Mouse (Mus musculus) limb, embryonic 15.5 days (tissue): ENCODE results near the gene Rps26. TPM values are rescaled to one million over a fixed set of nuclear protein-coding genes. Genes with fewer than 3 reads are reported as not detected.
A peak's percentile ranks its signal among the peaks of the same experiment; 100 is the strongest.

Source experiments
- ATAC-seq: fragments of 200-750 bp; cut with Nextera tagmentation; 2 replicates; pipeline ENCODE4 v1.8.0; 2017; ENCODE audit warnings: low read depth, moderate TSS enrichment; ENCODE audit not compliant: insufficient number of reproducible peaks, low FRiP score, low TSS enrichment
- H3K27ac ChIP-seq: fragments of 300-500 bp; sonication (generic); 2 replicates; pipeline ENCODE4 v1.5.1; 2015; ENCODE audit warnings: moderate library complexity, mild to moderate bottlenecking, inconsistent platforms
- H3K27me3 ChIP-seq: fragments of 300-500 bp; sonication (generic); 2 replicates; pipeline ENCODE4 v1.6.1; 2015; ENCODE audit warnings: inconsistent platforms
- H3K36me3 ChIP-seq: fragments of 300-500 bp; sonication (generic); 2 replicates; pipeline ENCODE4 v1.6.1; 2015; ENCODE audit warnings: inconsistent platforms
- H3K4me1 ChIP-seq: fragments of 300-500 bp; sonication (generic); 2 replicates; pipeline ENCODE4 v1.6.1; 2015; ENCODE audit warnings: inconsistent platforms
- H3K4me2 ChIP-seq: fragments of 300-500 bp; sonication (generic); 2 replicates; pipeline ENCODE4 v1.6.1; 2015; ENCODE audit warnings: mild to moderate bottlenecking, inconsistent platforms
- H3K4me3 ChIP-seq: fragments of 300-500 bp; sonication (generic); 2 replicates; pipeline ENCODE4 v1.5.1; 2015; ENCODE audit warnings: mild to moderate bottlenecking, inconsistent platforms
- H3K9ac ChIP-seq: fragments of 300-500 bp; sonication (generic); 2 replicates; pipeline ENCODE4 v1.6.1; 2015; ENCODE audit warnings: inconsistent platforms
- H3K9me3 ChIP-seq: fragments of 300-500 bp; sonication (generic); 2 replicates; pipeline ENCODE4 v1.6.1; 2016; ENCODE audit warnings: inconsistent platforms
- WGBS: fragments of 180-500 bp; shearing (Covaris S2); methylation state at CpG from one replicate; pipeline ENCODE4 v1.1.7; 2015; 5-methylcytosine and 5-hydroxymethylcytosine counted together
- polyA plus RNA-seq: library from polyadenylated mRNA; unstranded; fragments of >200 nt; fragmentation: Nextera tagmentation; extraction: Ambion mirVana; gene quantifications from 2 replicates; pipeline ENCODE4 v1.2.1, GENCODE M21; 2015

Gene Rps26
- polyA plus RNA-seq, 1 experiment from 2014 or later, result 840 TPM

DNA sequence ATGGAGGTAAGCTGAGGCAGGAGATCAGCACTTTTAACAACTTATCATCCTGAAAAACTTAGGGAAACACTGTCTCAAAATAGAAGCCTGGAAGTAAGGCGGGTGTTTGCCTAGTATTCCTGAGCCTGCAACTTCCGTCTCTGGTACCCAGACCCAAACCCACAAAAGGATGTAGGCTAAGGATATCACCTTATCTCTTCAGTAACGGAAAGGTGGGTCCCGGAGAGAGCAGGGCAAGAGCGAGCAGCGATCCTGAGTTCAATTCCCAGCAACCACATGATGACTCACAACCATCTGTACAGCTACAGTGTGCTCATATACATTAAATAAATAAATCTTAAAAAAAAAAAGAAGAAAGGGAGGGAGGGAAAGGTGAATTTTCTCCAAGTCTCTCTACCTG lies 35.1 kb downstream of the Rps26 start:
- Histone ChIP-seq H3K36me3 (no peaks in the 10 kb centered on the region), H3K4me2 (no peak overlapping the region)
- 84% methylated on average over 6 of the region's 6 CpGs for WGBS

DNA sequence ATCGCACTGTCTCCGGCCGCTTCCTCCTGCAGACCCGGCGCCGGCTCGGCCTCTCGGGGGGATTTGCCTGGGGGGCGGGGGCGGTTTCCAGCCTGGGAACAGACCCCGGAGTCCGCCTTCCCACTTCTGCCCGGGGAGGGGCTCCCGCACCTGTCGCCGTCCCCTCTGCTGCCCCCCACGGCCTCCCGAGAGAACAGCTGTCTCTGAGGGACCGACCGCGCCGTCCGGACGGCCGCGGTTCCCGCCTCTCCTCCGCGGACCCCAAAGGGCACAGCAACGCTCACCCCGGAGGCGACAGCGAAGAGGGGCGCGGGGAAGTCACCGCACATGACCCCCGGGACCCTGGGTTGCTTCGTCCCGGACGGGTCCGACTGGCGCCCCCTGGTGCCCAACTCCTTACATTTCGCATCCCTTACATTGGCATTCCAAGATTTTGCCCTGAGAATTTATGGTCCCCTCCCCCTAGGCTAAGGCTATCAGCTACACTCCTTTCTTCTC lies 36.3 kb downstream of the Rps26 start:
- Histone ChIP-seq H3K9ac (0 out of 2 replicates have a peak overlapping the region, but pooled peaks have one; percentile 35), H3K27ac (peak overlapping the region; percentile 91), H3K9me3 (no peaks in the 10 kb centered on the region), H3K4me3 (peak overlapping the region; percentile 64), H3K4me1 (peaks cover 32% of the 10 kb centered on the region), H3K27me3 (peaks cover 40% of the 10 kb centered on the region), H3K4me2 (peak overlapping the region; percentile 98), H3K36me3 (no peaks in the 10 kb centered on the region)
- 0% methylated on average over 41 of the region's 43 CpGs for WGBS
- peak; percentile 25; the same call in 1 of the 2 replicates for ATAC-seq

More for the DNA sequence above, 35.1 kb downstream of the Rps26 start:
- no peak overlapping the region for H3K27ac ChIP-seq
- no peak overlapping the region for H3K9ac ChIP-seq
- H3K9me3 ChIP-seq, result no peaks in the 10 kb centered on the region
- H3K4me1 ChIP-seq, result peaks cover 30% of the 10 kb centered on the region
- no peak for ATAC-seq
- no peak overlapping the region for H3K4me3 ChIP-seq
- H3K27me3 ChIP-seq, result peaks cover 33% of the 10 kb centered on the region

DNA sequence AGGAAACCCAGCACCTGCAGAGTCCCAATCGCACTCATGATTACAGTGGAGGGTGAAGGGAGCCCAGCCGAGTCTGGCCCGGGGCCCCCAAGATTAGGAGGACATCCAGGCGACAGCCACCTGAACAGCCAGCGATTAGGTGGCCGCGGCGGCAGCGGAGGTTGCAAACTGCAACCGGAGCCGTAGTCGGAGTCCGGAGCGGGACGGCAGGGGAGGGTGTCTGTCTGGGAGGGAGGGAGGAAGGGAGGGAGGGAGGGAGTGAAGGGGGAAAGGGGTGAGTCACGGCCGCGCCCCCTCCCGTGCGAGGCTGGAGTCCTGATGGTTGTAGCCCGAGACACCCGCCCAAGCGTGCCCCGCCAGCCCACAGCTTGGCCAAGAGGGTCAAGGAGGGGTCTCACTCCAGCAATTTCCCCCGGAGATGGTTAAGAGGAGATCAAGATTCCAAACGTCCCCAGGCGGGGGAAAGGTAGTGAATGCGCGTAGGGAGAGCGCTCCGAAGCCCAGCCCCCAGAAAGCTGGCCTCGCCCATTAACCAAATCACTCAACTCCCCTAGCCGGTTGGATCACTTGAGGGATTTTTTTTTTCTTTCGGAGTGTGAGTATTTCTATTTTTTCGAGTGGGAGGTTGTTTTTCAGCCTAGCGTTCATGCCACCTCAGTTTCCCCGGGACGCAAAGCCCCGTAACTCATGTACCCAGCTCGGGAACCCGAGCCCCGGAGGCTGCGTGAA lies 36.9 kb downstream of the Rps26 start, which contains the start of gene Erbb3:
Gene Erbb3 (minus strand): TSS at position 189 of the 729 bp plus-strand sequence.
- Histone ChIP-seq H3K4me2 (peak within 1 kb of the TSS; percentile 98), H3K9ac (peak within 1 kb of the TSS; percentile 35), H3K4me1 (peaks cover 32% of the 10 kb centered on the region), H3K27ac (peak within 1 kb of the TSS; percentile 91), H3K27me3 (peaks cover 44% of the 10 kb centered on the region), H3K4me3 (peak within 1 kb of the TSS; percentile 64), H3K9me3 (no peaks in the 10 kb centered on the region), H3K36me3 (no peaks in the 10 kb centered on the region)
- ATAC-seq, result peak; percentile 62; the same call in 1 of the 2 replicates
- WGBS, result under 1% methylated on average over 41 of the region's 43 CpGs

DNA sequence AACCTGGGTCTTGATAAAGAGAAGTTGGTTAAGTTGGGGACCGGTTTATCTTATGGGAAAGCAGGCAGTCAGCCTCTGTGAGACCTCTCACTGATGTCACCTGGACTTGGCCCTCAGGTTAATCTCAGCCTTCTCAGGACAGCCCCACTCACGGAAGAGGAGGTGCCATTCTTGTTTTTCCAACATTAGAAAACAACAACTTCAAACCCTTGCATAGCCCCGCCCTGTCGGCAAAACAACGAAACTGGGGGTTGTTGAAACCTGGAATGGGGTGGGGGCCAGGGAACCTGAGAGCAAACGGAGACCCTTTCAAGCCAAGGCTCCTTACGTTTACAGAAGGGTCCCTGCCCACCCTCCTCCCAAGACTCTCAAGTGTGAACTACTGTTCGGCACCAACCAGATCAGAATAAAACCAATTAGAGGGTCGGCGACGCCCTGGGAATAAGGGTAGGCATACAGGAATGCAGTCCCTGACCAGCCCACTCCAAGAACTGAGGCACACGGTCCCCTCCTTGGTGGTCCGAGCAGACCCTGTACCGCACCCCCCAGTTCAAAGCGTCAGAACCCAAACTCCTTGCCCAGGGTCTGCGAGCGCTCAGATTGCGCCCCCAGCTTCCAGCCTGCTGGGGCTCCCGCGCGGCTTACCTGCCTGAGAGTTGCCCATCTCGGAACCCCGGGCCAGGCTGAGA lies 37.6 kb downstream of the Rps26 start:
- no peak for ATAC-seq
- Histone ChIP-seq H3K27ac (peak overlapping the region; percentile 91), H3K27me3 (peaks cover 50% of the 10 kb centered on the region)

DNA sequence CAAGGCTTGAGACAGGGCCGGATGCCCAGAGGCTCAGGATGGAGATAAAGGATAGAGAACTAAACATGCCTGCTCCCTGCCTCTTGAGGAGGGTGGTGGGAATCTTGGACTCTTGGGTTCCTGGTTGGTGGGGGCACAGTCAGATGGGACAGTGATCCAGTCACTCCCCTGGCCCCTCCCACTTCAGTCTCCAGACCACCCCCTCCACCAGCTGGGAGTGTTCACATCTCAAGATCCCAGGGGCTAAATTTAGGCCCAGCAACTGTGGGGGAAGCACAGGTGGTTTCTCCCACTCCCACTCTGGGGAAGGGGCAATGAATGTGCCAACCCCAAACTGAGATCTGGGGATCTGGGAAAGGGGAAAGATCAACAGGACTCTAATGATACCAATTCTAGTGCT lies 38.4 kb downstream of the Rps26 start:
- 18% methylated on average over 1 of the region's 1 CpGs for WGBS
- peak overlapping the region; percentile 91 for H3K27ac ChIP-seq
- no peaks in the 10 kb centered on the region for H3K36me3 ChIP-seq
- H3K27me3 ChIP-seq, result peaks cover 51% of the 10 kb centered on the region
- H3K9ac ChIP-seq, result no peak overlapping the region
- peak overlapping the region; percentile 64 for H3K4me3 ChIP-seq
- ATAC-seq, result no peak; the same call in 1 of the 2 replicates
- peaks cover 41% of the 10 kb centered on the region for H3K4me1 ChIP-seq
- H3K9me3 ChIP-seq, result no peaks in the 10 kb centered on the region
- peak overlapping the region; percentile 98 for H3K4me2 ChIP-seq

More for the DNA sequence above, 37.6 kb downstream of the Rps26 start:
- H3K9me3 ChIP-seq, result no peaks in the 10 kb centered on the region
- peak overlapping the region; percentile 98 for H3K4me2 ChIP-seq
- WGBS, result 2% methylated on average over 23 of the region's 23 CpGs
- peaks cover 36% of the 10 kb centered on the region for H3K4me1 ChIP-seq
- H3K36me3 ChIP-seq, result no peaks in the 10 kb centered on the region
- peak overlapping the region; percentile 64 for H3K4me3 ChIP-seq
- H3K9ac ChIP-seq, result peak overlapping the region; percentile 35

DNA sequence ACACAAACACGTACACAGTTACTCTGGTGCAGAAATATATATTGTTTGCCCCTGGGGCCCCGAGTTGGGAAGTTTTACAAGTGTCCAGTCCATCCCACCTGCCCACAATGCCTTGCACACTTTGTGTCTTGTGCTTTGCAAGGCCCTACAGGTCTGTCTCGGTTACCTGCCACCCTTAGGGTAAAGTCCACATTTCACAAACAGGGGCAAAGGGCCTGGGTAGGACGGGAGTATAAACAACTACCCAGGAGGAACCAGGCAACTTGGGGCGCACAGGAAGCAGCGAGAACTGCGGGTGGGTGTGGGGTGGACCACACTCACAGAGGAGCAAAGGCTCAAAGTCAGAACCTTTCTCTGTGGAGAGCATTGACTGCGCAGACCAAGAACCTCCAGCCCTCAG lies 38.9 kb downstream of the Rps26 start:
- no peak for ATAC-seq
- H3K27ac ChIP-seq, result peak overlapping the region; percentile 91; the same call in 1 of the 2 replicates
- no peaks in the 10 kb centered on the region for H3K36me3 ChIP-seq
- peaks cover 41% of the 10 kb centered on the region for H3K4me1 ChIP-seq
- H3K27me3 ChIP-seq, result peaks cover 51% of the 10 kb centered on the region
- no peaks in the 10 kb centered on the region for H3K9me3 ChIP-seq
- H3K4me3 ChIP-seq, result peak overlapping the region; percentile 64
- H3K9ac ChIP-seq, result no peak overlapping the region
- H3K4me2 ChIP-seq, result peak overlapping the region; percentile 98
- 46% methylated on average over 8 of the region's 8 CpGs for WGBS

DNA sequence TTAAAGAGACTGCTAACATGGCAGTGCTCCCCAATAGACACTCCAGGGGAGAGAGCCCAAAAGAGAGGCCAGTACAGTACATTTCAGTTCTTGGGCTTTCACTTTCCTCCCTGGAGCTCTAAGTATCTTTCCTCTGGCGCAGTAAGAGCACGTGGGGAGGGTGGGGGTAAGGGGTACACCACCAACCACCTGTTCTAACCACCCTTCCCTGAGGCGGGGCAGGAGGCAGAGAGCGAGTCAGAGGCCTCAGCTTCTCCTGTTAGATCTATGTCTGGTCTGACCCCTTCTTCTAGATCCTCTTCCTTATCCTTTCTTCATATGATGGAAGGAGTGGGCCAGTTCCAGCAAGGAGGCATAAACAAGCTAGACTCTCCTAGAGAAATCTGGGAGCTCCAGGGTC lies 39.4 kb downstream of the Rps26 start:
- Histone ChIP-seq H3K27me3 (peaks cover 51% of the 10 kb centered on the region), H3K9me3 (no peaks in the 10 kb centered on the region), H3K9ac (no peak overlapping the region), H3K4me2 (peak overlapping the region; percentile 98), H3K4me3 (peak overlapping the region; percentile 64), H3K36me3 (no peaks in the 10 kb centered on the region), H3K4me1 (peaks cover 41% of the 10 kb centered on the region), H3K27ac (peak overlapping the region; percentile 91; the same call in 1 of the 2 replicates)
- ATAC-seq, result no peak
- WGBS, result 33% methylated on average over 4 of the region's 4 CpGs

DNA sequence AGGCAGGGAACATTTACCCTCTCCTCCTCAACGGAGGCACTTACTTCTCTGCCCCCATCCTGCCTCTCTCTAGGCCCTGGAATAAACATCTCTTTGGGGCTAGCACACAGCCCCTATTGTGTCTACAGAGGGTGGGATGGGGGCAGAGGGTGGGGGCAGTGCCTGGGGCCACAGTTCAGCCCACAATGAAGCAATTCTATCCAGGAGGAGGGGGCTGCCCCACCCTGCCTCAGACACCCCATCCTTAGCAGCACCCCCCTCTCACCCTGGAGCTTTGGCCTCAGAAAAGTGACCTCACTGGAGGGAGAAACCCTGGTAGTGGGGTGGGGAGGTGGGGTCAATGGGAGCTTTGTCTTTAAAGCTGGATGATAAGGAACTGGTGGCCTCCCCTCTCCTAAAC lies 40.0 kb downstream of the Rps26 start:
- 21% methylated on average over 1 of the region's 1 CpGs for WGBS
- Histone ChIP-seq H3K36me3 (no peaks in the 10 kb centered on the region), H3K9ac (no peak overlapping the region), H3K4me2 (no peak overlapping the region), H3K4me1 (peaks cover 41% of the 10 kb centered on the region), H3K4me3 (peak overlapping the region; percentile 10; the same call in 1 of the 2 replicates), H3K27me3 (peaks cover 51% of the 10 kb centered on the region), H3K9me3 (no peaks in the 10 kb centered on the region), H3K27ac (0 out of 2 replicates have a peak overlapping the region, but pooled peaks have one; percentile 3)
- ATAC-seq, result no peak

DNA sequence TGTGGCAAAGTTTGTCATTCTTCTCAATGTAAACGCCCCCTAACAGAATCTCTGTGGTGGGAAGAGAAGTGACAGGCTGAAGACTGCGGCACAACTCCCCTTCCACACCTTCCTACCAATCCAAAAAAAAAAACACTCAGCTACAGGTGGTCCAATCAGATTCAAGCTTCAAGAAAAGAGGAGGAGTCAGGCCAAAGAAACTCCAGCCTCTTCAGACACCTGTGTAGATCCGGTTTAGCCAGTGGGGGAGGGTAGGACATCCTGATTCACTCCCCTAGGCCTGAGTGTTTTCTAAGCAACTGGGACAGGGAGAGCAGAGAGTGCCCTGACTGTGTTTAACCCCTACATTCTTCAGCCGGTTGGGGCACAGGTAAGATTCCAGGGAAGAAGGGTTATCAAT lies 42.2 kb downstream of the Rps26 start:
- H3K27me3 ChIP-seq, result peaks cover 46% of the 10 kb centered on the region
- no peak overlapping the region for H3K9ac ChIP-seq
- H3K36me3 ChIP-seq, result no peaks in the 10 kb centered on the region
- peaks cover 37% of the 10 kb centered on the region for H3K4me1 ChIP-seq
- WGBS, result 8% methylated on average over 4 of the region's 4 CpGs
- H3K9me3 ChIP-seq, result no peaks in the 10 kb centered on the region
- no peak overlapping the region for H3K4me3 ChIP-seq
- no peak overlapping the region for H3K4me2 ChIP-seq
- H3K27ac ChIP-seq, result no peak overlapping the region
- ATAC-seq, result no peak

DNA sequence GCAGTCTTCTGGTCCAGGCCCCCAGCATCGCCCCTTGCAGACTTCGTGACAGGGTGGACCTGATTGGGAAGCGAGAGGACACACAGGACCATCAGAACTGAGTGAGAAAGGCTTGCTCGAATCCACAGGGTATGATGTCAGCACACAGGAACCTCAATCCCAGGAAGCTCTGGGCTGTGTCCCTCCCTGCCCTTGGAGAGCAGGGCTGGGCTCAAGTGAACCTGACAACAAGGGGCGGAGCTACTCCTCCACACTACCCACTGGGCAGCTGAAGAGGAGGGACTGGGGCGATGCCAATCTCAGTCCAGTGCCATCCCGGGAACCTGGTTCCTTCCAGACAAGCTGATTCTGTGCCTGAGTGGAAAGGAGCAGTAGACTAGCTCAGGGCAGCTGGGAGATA lies 42.9 kb downstream of the Rps26 start:
- Histone ChIP-seq H3K9ac (no peak overlapping the region), H3K27me3 (peaks cover 38% of the 10 kb centered on the region), H3K36me3 (no peaks in the 10 kb centered on the region), H3K27ac (no peak overlapping the region), H3K4me2 (no peak overlapping the region), H3K4me3 (no peak overlapping the region), H3K4me1 (peaks cover 30% of the 10 kb centered on the region), H3K9me3 (no peaks in the 10 kb centered on the region)
- 24% methylated on average over 7 of the region's 7 CpGs for WGBS
- ATAC-seq, result no peak

DNA sequence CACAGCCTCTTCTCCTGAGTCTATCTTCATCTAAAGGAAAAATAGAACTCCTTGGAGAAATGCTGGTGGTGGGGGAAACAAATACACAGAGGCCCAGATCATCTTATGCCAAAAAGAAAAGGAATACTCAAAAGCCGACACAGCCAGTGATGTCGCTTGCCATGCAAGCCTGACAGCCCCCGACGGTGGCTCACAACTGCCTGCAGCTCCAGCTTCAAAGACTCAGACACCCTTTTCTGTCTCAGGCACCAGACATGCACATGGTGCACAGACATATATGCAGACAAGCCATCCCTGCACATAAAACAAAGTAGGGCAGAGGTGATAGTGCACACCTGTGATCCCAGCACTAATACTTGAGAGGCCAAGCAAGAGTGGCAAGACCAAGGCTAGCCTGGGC lies 46.8 kb downstream of the Rps26 start:
- Histone ChIP-seq H3K9me3 (no peaks in the 10 kb centered on the region), H3K4me1 (peaks cover 8% of the 10 kb centered on the region; the same call in 1 of the 2 replicates), H3K4me2 (no peak overlapping the region), H3K36me3 (peaks cover 7% of the 10 kb centered on the region), H3K4me3 (no peak overlapping the region), H3K9ac (no peak overlapping the region), H3K27ac (no peak overlapping the region), H3K27me3 (peaks cover 8% of the 10 kb centered on the region; the same call in 1 of the 2 replicates)
- ATAC-seq, result no peak
- 64% methylated on average over 4 of the region's 4 CpGs for WGBS

DNA sequence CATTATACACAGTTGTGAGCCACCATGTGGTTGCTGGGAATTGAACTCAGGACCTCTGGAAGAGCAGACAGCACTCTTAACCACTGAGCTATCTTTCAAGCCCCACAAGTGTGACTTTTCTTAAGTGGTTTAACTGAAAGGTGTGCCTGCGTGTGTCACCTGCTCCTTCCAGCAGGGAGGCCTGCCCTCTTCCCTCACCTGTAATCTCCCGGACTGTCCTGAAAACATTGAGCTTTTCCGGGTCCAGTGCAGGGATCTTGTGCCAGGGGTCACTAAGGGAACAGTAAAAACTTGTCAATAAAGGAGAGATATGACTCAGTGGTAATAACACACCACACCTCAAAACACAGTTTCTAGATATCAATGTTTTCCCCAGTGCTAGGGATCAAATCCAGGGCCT lies 47.2 kb downstream of the Rps26 start:
- Histone ChIP-seq H3K27me3 (0 out of 2 replicates have a peak, but pooled peaks cover 4% of the 10 kb centered on the region), H3K4me2 (no peak overlapping the region), H3K9ac (no peak overlapping the region), H3K36me3 (peaks cover 7% of the 10 kb centered on the region), H3K9me3 (no peaks in the 10 kb centered on the region), H3K4me1 (peaks cover 8% of the 10 kb centered on the region; the same call in 1 of the 2 replicates), H3K4me3 (no peak overlapping the region), H3K27ac (no peak overlapping the region)
- 83% methylated on average over 3 of the region's 3 CpGs for WGBS
- no peak for ATAC-seq
